Mouse (Mus musculus): Measurements from ENCODE around the gene Lck.

- TF ChIP-seq EP300 (IDR thresholded peaks at IDR 0.05; ENCODE audit: low read depth) (no peak), CTCF (IDR thresholded peaks at IDR 0.05; ENCODE audit: low read depth) (peak; percentile 75)
Observed at GRCm38 (mm10) chr4:129549306-129549705, 24.1 kb downstream of the Lck start.

Measured in liver, embryonic 14.5 days (tissue).